Mouse (Mus musculus): ENCODE data around the gene Rad54l.

GRCm38 (mm10) chr4:116074145-116074675 is 49.3 kb downstream of the Rad54l start:
- TF ChIP-seq CTCF (IDR thresholded peaks at IDR 0.05): peak; percentile 64
- TF ChIP-seq EP300 (IDR thresholded peaks at IDR 0.05): no peak
